Mouse (Mus musculus) frontal cortex, postnatal 36 days (tissue): Measurements from ENCODE around the gene Dbh.

ENCODE experiments used
- DNase-seq, 2 experiments: peaks; one replicate each; pipeline ENCODE4 v3.0.0; 2022; ENCODE audit warnings: low spot score in 2 of 2

Gene Dbh

DNA sequence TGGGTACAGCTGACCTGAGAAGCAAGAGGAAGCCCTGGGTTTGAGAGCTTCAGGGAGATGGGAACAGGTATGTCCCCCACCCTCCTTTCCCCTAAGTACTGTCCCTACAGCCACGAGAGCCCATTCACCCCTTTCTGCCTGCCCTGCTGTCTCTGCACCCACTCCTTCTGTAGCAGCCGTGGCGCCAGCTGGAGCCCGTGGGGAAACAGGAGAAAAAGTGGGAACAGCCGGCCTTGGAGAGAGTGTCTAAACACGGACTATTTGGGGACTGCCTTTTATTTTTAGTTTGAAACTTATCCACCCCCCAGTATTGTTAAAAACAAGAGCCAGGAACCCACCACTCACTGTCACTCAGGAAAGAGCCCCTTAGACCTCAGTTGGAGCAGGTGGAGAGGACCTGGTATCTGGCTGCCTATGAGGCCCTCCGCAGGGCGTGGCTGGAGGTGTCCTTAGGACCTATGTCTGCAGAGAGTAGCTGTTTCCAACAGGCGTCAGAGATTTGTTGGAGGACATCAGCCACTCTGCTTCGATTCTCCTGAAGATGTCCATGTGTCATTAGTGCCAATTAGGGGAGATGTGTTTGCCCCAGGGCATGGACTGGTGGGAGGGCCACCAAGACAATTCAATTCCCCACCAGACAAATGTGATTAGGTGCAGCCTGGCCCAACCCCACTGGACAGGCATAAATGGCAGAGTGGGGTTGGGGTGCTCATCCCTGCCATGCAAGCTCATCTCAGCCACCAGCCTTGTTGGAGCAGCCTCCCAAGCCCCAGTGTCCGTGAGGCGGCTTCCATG, at the start of gene Dbh:
Dbh (plus strand) TSS at position 438 of the 795 bp plus-strand sequence.
- peak; percentile 69 to 76 for DNase-seq

DNA sequence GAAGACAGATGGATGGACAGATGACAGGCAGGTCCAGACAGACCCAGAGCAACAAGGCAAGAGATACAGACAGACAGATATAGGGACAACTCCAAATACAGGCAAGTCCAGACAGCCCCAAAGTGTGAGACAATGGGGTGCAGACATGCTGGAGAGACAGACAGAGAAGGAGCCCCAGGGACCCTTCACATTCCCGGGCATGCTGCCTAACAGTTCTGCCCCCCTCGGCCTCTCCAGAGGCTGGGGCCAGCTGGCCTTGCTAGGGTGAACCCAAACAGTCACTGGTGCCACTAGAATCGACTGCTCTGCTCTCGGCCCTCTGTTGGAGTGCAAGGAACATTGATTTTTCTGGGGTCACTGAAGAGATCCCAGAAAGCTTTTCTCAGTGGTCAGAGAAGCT, 46.6 kb upstream of the Dbh start:
- DNase-seq: no peak

DNA sequence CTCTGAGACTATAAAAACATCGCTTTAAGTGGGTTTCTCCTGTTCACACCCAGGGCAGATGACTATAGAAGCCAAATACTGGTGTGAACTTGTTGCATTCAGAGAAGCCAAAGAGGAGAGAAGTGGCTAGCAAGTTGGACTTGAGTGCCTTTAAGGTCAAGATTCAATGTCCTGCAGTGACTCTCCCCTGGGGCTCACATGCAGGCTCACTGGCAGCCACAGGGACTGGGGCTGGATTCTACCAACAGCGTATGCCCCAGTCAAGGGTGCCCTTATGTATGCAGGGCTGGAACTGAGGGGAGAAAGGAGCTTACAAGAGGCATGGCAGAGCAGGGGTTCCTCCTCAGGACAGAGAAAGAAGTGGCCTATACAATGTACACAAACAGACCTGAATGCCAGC, 45.3 kb upstream of the Dbh start:
- no peak for DNase-seq

DNA sequence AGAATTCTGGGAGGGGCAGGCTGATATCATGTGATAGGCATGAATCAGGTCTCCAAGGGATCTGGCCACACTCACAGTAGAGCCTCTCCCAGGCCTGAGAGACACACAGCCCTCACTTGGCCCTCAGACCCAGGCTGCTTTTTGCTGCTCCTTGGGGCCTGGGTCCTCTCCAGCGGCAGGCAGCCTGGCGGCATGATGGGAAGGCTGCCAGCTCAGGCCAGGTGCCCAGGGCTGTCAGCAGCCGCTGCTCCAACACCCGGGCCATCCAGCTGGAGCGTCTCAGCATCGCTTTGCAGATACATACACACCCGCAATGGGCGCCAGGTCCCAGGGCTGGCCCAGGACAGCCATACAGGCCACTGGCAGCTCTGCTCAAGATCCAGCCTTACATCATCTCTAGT, 44.8 kb upstream of the Dbh start:
- DNase-seq: no peak

DNA sequence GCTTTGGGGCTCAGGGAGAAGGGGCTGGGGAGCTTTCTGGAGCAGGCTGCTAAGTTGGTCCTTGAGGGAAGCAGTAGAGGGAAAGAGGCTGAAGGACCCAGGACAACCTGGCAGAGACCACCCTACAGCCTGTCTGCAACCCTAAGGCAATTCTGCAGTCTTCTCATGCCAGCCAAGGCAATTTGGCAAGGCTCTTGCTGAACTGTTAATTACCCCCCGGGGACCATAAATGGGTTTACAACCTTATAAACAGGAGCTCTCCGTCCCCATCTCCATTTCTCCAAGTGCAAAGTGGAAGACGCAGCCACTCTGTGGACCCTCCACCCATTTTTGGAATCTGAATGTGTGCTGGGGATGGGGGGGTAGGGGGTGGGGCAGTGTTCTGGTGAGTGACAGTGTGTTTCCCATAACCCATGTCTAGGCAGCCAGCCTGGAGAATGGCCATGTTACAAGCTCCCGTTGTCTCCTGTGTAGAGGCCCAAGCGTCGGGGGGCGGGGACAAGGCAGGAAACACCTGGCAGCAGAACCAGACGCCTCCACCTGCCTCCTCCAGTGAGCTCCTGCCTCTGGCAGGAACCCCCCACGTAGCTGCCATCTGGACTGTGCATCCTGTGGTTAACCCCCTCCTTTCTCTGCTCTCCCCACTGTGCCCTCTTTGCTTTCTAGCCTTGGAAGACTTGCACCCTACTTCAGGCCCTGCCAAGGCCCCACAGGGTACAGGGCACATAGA, 43.2 kb upstream of the Dbh start:
- DNase-seq: no peak

DNA sequence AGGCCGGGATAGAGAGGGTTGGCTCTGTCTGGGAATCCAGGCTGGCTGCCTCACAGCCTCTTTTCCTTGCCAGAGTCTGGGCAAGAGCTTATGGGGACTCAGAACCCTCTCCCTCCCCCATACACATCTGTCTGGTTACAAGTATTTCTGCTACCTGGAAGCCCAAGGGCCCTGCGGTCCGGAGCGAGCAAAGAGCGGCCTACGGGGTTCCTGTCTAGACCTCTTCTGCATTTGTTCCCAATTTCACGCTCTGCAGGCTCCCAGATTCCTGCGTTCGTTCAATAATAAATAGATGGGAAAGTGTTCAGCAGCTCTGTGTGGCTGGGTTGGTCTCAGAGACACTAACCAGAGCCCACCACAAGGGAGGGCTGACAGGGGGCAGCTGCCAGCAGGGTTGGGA, 42.5 kb upstream of the Dbh start:
- no peak for DNase-seq

DNA sequence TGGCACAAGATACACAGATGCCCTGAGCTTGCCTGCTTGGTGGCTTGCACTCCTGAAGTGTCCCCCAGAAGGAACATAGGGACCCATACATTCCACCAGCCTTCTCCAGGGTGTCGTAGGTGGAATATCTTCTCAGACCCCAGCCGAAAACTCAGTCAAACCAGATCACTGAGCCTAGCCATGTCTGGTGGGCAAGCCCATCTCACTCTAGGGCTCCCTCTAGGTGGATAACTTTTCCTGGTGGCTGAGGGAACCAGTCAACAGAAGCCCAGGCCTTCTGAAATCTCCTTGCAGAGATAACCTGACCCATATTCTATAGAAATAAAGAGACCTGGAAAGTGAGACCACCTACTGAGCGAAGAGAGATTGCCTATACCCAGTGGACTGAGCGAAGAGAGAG, 41.9 kb upstream of the Dbh start:
- DNase-seq: no peak

DNA sequence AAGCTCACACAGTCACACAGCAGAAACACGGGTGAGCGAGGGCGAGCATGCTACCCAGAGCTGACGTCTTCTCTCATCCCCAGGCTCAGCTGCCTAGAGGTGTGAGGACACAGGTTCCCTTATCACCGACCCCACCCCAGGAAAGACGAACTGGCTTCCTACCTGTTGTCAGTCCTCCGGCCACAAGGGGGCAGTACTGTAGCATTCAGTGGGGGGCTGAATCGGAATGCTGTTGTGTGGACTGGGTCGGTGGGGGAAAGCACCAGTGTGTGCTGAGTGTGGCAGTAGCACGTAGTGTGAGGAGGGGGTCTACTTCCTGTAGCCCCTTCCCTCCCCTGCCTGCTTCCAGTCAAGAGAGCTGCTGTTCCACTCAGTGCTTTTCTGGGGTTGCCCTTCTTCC, 39.1 kb upstream of the Dbh start:
- no peak for DNase-seq

DNA sequence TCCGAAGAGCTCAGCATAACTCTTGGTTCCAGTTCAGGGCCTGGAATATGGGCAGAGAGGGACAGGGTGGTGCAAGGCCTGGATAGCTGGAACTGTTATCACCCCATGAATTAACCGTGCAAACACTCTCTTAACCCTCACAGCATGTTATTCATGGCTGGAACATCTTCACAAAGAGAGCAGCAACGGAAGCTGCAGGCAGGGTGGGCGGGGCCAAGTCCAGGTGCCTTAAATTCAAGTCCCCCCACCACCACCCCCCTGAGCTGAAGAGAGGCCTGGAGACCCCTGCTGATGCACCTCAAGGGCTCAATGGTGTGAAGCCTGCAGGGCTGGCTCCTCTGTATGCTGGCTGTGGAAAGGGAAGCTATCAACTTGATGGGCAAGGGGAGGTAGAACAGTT, 38.5 kb upstream of the Dbh start:
- DNase-seq: no peak

DNA sequence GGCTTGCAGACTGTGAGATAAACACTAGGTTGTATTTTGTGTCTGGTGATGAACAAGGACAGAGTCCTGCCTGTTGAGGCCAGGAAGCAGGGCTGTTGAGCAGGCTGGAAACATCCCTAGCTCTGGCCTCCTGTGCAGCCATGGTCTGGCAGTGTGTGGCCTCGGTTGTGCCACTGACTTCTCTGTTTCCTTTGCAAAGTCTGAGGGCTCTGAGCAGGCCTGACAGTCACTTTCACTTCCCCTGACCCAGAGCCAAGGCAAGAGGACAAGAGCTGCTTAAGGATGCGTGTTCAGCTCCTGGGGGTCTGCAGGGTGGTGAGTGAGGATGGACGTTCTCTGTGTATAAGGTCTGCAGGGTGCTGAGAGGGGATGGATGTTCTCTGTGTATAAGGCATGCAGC, 36.0 kb upstream of the Dbh start:
- DNase-seq: no peak

DNA sequence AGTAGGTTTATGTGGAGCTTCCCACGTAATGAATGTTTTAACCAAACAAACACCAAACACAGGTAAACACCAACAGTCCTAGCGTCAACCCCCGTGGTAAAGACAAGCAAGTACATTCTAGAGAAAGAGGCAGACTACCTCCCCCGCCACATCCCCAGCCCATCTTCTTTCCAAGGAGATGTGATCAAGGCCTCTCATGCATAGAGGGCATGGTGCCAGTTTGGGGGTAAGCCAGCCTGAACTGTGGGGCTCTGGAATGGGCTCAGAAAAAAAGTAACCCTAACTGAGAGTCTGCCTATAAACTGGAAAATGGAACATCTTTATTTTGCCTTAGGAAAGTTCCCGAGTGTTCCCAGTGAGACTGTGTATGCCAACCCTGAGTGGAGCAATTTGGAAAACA, 29.1 kb upstream of the Dbh start:
- no peak for DNase-seq

DNA sequence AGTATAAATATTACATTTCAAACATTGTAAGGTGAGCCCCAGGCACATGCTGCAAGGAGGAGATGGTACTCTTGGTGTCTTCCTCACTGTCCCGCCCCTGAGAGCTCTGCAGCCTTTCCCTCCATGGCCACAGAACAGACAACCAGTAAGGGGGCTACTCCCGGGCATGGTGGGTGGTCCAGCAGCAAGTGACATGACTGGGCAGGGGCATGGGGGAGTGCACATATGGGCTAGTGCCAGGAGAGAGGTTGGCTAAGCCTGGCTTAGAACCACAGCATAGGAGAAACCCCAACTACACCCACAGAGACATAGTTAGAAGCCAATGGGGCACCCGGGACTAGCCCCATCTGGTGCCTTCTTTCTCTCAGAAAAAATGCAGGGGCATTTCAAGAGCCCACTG, 28.7 kb upstream of the Dbh start:
- no peak for DNase-seq

DNA sequence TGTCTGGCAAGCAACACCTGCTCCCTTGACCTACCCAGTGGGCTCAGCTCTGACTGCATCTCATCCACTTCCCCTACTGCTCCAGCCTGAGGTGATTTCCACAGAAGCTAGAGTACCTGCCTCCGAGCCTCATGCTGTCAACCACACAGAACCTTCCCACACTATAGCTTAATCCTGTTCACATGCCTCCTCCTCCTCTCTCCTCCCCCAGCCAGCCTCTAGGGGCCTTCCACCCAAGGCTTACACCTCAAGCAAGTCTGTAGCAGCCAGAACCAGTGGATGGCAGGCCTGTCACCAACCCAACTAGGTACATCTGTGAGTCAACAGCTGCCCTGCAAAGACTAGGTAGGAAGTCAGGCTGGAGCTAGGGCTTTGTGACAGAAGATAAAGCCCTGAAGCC, 28.2 kb upstream of the Dbh start:
- DNase-seq: no peak

DNA sequence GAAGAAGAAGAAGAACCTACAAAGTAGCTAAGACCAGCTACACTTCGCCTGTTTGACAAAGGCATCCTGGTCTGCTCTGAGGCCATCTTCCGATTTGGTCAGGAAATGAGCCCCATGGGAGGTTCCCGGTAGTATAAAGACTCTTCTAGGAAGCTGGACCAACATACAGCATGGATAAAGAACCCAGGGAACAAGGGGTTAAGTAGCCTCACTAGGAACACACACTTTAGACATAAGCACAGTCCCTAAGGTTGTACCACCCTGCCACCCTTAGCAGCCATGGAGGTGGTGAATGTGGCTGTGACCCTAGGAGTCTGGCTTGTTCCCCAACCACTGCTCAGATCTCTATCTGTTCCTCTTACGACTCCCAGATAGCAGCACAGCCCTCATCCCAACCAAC, 26.7 kb upstream of the Dbh start:
- no peak for DNase-seq

DNA sequence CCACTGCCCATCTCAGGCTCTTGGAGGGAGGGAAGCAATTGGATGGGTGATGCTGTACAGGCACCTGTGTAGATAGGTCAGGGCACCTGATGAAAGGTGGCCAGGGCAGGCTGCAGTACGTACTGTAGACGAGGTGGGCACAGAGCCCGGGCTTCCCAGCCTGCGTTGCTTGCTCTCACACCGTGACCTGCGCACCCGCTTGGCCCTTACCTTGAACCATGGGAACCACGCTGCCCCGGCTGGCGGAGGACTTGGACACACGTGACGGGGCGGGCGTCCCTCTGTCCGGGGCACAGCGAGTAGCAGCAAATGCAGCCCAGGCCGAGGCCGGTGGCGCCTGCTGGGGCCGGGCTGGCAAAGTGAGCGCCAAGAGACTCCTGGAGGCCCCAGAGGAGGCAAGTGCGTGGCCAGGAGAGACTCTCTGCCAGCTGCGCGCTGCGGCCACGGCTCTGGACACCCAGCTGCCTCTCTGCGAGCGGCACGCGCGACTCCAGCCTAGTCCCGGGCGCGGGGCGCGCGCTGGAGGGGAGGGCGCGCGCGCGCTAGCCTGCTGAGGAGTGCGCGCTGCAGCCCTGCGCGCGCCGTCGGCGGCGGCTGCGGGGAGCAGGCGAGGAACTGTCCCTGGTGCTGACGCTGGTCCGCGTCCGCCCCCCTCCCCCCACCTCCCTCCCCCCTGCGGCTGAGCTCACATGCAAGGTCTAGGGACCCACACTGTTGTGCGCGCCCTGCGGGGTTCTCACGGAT, 22.9 kb upstream of the Dbh start, which contains the start of gene Fam163b:
Fam163b (minus strand) TSS at position 542 of the 744 bp plus-strand sequence.
- peak in 1 of 2 experiments; percentile 55 for DNase-seq

DNA sequence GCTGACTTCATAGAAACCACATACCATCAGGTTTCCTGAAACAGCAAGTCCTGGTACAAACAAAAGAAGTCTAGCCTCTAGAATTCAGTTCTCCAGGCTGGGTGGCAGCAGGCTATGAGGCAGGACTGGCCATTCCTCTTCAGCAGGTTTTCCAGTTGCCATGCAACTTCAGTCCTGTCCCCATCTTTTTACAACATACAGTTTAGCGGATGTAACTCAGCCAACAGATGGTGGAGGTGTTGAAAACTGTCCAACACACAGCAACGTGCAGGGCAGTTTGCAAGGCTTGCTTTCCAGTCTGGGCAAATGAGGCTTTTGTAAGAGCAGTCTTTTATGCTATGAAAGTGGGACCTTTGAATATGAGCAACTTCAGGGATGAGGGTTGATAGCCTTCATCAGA, 20.1 kb upstream of the Dbh start:
- peak in 1 of 2 experiments; percentile 67 for DNase-seq

DNA sequence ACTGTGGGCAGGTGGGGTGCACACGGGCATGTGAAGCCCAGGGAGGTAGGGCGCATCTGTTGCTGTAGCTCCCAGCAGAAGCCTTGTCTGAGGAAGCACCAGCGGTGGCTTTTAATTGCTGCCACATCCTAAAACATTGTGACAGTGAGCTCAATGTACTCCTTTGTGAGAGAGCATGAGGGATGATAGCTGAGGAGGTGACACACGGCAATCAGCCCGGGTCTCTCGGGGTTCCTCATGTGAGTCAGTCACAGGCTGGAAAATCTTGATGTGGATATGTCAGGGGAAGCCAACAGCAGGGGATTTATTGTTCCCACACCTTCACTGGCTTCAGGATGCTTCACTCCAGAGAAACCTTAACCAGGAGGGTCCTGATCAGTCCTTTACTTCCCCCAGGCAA, 18.2 kb upstream of the Dbh start:
- DNase-seq: no peak

DNA sequence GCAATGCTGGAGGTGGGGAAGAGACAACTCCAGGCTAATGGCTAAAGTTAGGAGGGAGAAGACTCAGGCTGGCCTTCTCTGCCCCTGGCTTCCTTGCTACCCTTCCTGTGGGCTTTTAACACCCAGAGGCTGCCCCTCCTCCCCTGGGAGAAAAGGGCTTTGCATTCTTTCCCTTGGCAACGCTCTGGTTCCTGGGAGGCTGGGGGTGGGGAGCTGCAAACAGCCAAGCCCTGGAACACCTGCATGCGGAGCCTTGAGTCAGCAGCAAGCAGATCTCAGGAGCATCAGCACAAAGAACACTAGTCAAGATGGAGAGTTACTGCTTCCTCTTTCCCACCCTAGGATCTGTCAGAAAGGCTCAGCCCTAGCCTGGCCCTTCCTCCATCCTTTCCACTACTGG, 15.6 kb upstream of the Dbh start:
- DNase-seq: no peak

DNA sequence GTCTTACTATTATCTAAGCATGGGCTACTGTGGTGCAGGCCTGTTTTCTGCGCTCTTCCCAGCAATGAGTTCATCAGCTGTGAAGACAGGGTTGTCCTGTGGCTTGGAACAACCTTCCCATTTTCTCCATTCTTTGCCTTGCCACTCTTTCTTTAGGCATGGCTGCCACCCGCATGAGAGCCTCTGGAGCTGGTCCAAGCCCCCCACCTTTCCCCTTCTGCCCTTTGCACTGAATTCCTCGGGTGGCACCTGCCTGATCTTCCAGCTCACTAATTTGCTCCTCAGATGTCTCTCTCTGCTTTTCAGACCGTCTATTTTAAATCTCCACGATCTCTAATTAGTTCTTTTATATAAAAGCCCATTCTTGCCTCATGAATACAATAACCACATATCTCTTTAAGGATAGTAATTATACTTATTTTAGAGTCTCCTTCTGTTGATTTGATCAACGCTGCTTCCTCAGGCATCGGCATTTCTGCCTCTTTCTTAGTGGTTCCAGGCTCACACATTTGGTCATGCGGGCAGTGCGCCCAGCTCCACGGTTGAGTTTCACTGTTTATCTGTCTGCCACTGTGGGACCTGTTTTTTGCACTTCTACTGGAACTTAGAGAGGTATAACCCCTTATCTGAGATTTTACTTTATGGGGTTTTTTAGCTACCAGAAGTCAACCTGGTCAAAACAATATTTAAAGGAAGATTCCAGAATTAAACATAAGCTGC, 10.4 kb upstream of the Dbh start:
- DNase-seq: no peak

DNA sequence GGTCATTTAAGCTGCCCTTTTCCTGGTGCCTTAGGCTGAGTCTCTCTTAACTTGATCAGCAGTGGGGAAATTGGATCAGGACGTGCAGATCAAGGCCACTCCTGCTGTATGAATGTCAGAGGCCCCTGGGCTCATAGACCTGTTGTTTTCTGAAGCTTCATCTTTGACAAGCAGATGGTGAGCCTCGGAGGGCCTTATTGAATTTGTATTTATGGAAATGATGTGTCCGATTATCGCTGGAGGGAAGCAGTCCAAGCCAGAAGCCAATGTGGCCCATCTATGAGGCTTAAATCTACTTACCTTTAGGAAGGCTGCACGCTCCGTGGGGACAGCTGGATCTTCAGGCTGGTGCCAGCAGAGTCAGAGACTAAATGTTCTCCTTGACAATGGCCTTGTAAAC, 8.4 kb upstream of the Dbh start:
- no peak for DNase-seq

DNA sequence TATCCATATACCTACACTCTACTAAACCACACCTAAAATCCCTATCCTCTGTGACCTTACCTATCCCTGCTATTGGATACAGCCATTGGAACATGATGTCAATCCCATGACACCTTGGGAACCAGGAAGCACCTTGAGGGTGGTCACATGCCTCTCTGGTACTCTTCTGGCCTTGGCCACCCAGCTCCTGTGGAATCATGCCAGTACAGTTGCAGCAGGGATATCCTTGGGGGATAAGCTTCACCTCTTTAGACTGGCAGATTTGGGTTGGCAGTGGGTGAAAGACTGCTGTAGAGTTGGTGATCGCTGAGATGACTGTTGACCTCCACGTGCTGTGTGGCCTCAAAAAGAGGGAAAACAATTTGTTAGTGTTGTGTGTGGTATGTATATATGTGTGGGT, 3.5 kb upstream of the Dbh start:
- DNase-seq: no peak

DNA sequence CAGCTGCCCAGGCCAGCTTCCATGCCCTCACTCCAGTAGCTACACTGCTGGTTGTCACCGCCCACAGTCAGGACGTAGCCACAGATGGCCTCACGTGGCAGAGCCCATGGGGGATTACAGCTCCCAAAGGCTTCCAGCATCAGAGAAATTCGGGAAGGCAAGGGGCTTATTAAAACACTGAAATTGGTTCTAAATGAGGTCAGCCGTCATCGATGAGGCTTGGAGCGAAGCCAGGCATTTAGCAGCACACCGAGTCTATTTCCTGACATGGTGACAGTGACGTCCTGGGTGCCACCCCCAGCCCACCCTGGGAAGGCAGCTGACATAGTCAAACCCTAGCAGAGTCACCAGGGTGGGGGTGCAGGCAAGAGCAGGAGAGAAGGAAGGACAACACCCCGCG, 2.4 kb upstream of the Dbh start:
- no peak for DNase-seq
